Mouse (Mus musculus) E14TG2a.4 (cell line): ENCODE results near the gene Fbxo45.

Experiments used
- CTCF ChIP-seq: conservative IDR thresholded peaks from 2 replicates; pipeline ENCODE4 v1.5.1; 2014; ENCODE audit warnings: low read length
- NANOG ChIP-seq: IDR thresholded peaks from 2 replicates; pipeline ENCODE4 v1.6.1; 2014; ENCODE audit warnings: borderline replicate concordance, low read length, mixed read lengths
- POU5F1 ChIP-seq: IDR thresholded peaks from 2 replicates; pipeline ENCODE4 v1.6.1; 2014; ENCODE audit warnings: low read length, borderline replicate concordance

DNA sequence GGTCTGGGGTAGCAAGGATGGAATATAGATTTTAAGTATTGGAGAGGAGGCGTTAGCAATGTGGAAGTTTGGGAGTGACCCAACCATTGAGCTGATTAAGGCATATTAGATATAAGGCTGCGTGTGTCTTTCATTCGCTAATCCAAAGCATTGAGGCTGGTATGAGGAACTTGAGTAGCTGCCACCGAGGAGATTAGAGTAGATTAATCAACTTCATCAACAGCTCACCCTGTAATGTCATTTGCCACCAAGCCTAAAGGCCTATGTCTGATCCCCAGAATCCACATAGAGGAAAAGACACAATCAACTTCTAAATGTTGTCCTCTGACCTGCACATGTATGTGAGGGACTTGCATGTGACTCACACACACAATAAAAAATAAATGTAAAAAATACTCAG is 25.2 kb downstream of the Fbxo45 start:
- TF ChIP-seq CTCF (no peak), NANOG (no peak), POU5F1 (no peak)
